Mouse (Mus musculus) neural tube, embryonic 10.5 days (tissue): ENCODE data around the gene Cnnm4.

Experiments used
- DNase-seq: peaks from one replicate; pipeline ENCODE4 v3.0.0-alpha.2; 2017; ENCODE audit warnings: low spot score; ENCODE audit errors: extremely low spot score

The Cnnm4 gene

DNA sequence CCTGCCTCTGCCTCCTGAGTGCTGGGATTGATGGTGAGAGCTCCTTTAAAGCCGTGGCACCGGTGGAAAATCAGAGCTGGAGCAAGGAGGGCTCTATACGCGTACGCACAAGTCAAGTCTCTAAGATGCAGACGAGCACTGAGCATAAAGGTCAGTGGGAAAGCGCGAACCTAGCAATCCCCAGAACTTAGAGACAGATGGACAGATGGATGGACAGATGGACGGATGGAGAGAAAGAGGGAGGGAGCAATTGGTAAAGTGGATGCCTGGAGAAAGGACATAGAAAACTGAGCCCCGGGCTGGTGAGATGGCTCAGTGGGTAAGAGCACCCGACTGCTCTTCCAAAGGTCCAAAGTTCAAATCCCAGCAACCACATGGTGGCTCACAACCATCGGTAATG lies 69.4 kb downstream of the Cnnm4 start:
- DNase-seq: no peak

DNA sequence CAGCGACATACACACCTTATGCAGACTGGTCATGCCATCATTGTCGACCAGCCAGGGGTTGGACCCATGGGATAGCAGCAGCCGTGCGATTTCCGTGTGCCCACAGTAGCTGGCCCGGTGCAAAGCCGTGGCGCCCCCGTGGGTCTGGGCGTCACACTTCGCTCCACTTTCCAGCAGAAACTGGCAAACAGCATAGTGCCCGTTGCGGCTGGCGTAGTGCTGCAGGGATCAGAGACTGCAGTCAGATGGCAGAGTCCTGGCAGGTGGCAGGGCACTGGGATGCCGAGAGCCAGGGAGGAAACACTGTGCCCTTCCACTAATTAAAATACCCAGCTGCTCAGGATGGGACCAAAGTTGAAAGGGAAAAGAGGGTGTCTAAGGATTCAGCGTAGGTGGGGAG lies 70.4 kb downstream of the Cnnm4 start:
- no peak for DNase-seq

DNA sequence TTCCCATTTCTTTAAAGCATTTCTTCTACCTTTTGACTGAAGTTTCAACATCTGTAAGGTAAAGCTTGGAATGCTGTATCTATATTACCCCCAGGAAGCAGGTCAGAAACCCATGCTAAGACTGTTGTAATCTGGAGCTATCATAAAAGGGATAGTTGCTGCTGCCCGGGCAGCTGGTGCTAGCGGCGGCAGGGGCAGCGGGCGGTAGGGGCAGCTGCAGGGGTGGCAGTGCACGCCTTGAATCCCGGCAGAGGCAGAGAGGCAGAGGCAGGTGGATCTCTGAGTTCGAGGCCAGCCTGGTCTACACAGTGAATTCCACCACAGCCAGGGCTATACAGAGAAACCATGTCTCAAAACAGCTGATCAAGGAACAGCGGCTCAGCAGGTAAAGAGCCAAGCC lies 71.5 kb downstream of the Cnnm4 start:
- no peak for DNase-seq

GRCm38 (mm10) chr1:36545382-36545781 lies 74.0 kb downstream of the Cnnm4 start:
- no peak for DNase-seq

- no peak for DNase-seq
Measured at GRCm38 (mm10) chr1:36545845-36546600, 74.6 kb downstream of the Cnnm4 start.

DNA sequence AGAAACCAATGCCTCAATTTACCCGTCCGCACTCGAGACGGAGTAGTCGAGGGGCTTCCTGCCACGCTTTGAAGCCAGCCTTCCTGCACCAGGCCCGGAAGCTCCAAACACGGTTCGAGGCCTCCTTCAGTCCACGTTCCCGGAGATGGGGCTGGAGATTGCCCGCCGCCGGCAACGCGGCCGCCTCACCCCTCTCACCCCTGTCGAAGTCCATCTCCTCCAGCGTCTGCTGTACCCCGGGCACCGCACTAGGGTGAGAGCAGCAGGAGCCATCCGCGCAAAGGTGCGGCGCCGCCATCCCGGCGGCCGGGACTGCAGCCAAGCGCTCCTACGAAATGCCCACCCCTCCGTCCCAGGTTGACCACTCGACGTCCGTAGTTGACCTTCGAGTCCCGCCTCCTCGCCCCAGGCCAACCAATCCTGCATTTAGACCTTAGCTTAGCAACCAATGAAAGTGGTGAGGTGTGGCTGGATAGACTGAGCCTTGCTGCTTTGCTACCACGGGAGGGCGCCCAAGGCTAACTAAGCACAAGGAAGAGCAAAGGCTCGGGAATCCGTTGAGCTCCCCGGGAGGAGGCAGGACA lies 75.6 kb downstream of the Cnnm4 start, which contains the start of gene Ankrd39:
TSS of gene Ankrd39 (minus strand) at position 558 of the 584 bp plus-strand sequence.
- peak; percentile 94 for DNase-seq

GRCm38 (mm10) chr1:36547981-36548598 lies 76.7 kb downstream of the Cnnm4 start:
- DNase-seq: no peak

DNA sequence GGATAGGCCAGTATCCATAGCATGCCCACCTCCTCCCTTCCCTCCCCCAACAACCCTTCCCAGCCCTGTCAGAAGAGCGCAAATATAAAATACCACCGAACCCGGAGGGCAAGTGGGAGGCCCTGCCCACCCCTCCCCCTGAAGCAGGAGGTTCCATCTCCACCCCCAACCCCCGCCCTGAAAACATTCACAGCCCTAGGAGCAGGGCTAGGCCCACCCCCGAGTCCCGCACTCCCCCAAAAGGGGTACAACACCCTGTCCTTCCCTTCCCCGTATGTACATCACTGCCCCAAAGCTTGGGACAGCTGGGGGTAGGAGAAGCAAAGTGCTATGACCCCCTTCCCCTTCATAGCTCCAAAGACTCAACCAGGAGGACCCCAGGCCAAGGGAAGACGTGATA lies 77.4 kb downstream of the Cnnm4 start:
- DNase-seq: no peak

DNA sequence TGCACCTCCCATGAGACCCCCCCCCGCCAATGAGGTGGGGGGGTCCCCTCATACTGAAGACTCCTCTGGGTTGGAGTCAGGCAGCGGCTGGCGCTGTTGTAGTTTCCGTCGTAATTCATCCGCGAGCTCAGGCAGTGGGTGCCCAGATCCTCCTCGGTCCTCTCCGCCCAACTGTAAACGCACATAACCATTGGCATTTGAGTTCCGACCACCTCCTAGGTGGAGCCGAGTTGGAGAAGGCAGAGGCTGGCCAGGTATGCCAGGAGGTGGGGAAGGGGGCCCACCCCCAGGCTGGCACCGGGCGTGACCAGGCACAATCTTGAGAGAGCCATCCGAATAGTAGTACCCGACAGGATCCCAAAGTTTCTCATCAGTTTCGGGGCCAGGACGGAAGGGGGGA lies 78.1 kb downstream of the Cnnm4 start:
- DNase-seq: no peak

DNA sequence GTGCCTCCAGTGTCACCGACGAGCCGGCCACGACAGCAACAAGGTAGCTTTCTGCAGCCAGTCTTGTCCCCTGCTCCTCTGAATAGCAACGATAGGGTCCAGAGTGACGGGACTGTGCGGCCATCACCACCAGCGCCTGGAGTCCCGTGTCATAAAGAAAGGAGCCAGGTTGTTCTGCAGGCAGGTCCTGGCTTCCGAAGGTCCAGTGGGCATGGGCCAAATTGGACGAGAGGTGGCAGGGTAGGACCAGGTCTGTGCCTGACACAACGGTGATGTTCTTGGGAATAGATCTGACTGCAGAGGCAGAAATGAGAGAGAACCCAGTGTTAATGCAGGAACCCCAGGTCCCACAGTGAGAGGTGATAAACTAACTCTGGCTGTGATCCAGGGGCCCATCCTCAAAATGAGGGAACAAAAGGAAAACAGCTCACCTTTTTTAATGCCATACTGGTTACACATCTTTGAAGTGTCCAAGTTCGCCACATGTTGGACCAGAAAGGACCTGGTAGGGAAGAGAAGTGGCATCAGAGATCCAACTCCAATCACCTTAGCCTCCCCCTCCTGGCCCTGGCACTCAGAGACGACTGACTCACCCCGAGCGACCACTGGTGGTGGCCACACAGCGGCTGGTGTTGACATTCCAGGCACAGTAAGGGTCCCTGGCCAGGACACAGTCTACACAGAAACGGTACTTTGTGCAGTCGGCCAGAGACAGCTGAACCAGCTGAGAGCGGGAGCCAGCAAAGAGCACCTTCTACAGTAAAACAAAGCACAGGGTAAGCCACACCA lies 78.8 kb downstream of the Cnnm4 start:
- no peak for DNase-seq

GRCm38 (mm10) chr1:36551904-36552303 lies 80.5 kb downstream of the Cnnm4 start:
- DNase-seq: no peak

- DNase-seq: no peak
Measured at GRCm38 (mm10) chr1:36552506-36552905, 81.1 kb downstream of the Cnnm4 start.

DNA sequence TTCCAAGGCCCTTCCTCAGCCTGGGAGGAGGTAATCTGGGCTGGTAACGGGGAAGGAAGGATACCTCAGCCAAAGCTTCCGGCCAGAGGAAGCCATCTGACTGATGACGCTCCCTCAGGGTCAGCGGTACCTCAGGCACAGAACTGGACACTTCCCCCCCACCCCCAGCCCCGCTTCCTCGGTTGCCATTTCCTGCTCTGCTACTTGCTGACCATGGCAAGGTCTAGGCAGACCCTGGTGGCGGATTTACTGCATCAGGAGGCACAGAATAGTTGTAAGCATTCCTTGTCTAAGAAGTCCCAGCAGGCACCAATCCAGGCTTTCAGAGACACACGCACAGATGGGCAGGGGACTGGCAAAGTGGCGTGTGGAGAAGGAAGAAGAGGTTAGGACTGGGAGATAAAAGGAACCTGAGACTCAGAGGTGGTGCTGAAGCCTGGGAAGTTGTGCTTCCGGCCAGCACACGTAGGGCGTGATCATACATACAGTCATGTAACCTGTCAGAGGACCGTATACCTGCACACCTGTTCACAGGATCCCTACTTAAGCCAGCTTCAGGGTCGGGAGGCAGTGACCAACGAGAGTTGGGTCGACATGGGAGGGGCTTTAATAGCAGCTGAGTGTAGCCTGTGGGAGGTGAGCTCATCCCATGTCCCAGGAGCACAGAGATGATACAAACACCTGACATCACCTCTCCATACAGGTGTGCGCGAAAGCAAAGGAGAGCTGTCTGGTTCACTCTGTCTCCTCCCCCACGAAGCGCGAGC lies 83.4 kb downstream of the Cnnm4 start:
- no peak for DNase-seq

- DNase-seq: no peak
Measured at GRCm38 (mm10) chr1:36555798-36556395, 84.5 kb downstream of the Cnnm4 start.

DNA sequence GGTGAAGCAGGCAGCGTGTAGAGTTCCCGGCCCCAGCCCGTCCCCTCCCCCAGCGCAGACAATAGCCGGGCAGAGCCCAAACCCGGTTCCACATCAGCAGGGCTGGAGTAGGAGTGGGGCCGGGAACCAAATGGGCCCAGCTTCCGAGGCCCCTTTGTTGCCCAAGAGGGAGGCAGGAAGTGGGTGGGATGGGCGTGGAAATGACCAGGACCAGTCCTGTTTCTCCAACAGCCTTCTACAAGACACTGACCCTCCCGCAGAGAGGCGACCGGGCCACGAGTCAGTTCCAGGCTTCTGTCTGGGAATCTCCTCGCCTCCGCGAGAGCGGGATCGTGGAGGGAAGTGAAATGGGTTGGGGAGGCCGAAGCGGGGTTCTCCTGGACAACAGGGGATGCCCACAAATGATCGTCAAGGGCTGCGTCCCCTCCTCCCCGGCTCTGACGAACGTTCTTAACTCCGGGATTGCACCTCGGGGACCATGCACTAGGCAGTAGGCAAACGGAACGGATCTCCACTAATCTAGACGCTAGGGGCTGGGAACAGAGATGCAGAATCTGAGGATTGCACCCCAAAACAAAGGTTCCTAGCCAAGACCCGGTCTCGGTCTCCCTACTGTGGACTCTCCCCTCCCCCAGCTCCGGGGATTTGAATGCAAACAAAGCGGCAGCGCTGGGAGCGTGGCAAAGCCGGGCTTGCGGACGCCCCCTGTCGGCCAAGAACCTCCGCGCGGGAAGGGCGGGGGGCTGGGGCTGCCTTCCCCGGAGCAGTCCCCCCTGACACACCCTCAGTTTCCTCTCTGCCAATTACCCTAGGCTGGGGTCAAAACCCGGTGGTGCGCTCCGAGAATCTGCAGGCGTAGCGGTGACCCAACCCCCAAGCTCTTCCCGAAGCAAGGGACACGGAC lies 85.4 kb downstream of the Cnnm4 start:
- peak; percentile 97 for DNase-seq

GRCm38 (mm10) chr1:36557457-36558011 lies 86.1 kb downstream of the Cnnm4 start:
- DNase-seq: peak; percentile 88
